Mouse (Mus musculus) common myeloid progenitor, adult 5-6 weeks (primary cell): ENCODE measurements around the gene C5ar1. TPM values are rescaled to one million over a fixed set of nuclear protein-coding genes. Genes with fewer than 3 reads are reported as not detected.
"Not testable (repeated sequence)": the region's sequence is repeated elsewhere in the genome, so short reads cannot be mapped to it uniquely, and the experiment has no call there.

Source experiments
- ATAC-seq: replicated peaks from 2 replicates; pipeline ENCODE4 v1.8.0; 2016; ENCODE audit warnings: low read depth, mild to moderate bottlenecking, moderate TSS enrichment, inconsistent platforms; ENCODE audit not compliant: poor library complexity, severe bottlenecking
- total RNA-seq: library from RNA; stranded (forward); fragments of 200-1000, 187-1606 nt; gene quantifications from 2 replicates; pipeline ENCODE4 v1.2.3, GENCODE M21; 2017

The C5ar1 gene
- total RNA-seq, result 0.55 TPM in 1 of 2 replicates, not detected in the other

DNA sequence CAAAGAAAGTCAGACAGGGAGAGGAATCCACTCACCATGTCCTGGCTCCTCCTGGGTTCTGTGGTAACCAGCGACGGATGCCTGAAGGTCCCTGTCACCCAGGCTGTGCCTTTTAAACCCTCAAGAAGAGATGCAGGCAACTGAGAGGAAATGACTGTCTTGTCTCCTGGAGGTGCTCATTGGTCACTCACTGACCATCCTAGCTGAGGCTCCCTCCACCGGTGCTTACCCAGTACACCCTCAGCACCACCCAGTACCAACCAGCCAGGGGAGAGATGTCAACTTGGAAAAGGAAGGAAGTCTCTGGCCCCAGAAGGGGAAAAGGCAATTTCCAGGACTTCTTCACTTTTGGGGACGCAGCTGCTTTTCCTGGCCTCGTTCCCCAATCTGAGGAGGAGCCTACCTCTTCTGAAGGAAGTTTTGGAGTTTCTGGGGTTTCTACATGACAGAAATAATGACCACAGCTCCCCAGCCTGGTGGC lies at the start of gene C5ar1:
Gene C5ar1 (minus strand): TSS at position 431 of the 481 bp plus-strand sequence.
- no peak for ATAC-seq

DNA sequence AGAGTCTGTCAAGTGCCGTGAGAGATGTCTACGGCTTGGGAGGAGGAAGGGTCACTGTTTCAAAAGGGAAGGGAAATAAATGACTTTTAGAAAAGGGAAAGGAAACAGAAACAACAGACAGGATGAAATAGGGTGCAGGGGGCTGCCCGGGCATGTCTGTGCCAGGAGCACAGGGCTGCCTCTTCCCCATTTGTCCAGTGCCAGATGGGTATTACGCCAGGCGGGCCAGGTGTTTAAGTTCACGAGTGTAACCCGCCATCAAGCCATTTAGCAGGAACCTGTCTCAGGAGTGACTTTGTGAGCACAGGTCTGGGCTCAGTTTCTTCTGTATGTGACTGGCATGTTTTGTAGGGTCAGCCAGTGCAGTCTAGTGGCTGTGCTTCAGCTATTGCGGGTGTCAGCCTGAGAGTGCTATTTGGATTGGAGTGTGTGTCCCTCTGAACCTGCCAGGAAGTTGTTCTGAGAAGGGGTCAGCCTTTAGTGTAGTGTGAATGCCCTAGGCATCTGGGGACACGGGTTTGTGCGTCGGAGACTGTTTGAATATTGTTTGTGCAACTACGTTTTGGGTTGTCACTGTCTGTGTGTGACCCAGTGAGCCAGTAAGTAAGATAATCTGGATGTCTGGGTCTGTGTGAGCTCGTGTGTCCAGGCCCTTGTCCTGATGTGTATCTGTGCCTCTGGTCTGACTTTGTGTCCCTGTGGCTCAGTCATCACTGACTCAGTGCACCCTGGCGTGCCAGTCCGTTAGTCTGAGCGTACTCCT lies 49.4 kb upstream of the C5ar1 start:
- ATAC-seq, result peak; percentile 9; the same call in 1 of the 2 replicates

DNA sequence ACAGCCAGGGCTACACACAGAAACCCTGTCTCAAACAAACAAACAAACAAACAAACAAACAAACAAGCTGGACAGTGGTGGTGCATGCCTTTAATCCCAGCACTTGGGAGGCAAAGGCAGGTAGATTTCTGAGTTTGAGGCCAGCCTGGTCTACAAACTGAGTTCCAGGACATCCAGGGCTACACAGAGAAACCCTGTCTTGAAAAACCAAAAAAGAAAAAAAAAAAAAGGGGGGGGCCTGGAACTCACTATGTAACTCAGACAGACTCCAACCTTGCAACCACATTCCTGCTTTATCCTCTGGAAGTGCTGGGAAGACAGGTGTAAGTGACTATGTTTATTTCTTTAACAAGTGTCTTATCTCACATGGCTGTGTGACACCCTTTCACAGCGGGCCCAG lies 48.8 kb upstream of the C5ar1 start, which contains the start of gene Bbc3:
Gene Bbc3 (plus strand): TSS at position 301 of the 400 bp plus-strand sequence.
- ATAC-seq, result not testable (repeated sequence)

DNA sequence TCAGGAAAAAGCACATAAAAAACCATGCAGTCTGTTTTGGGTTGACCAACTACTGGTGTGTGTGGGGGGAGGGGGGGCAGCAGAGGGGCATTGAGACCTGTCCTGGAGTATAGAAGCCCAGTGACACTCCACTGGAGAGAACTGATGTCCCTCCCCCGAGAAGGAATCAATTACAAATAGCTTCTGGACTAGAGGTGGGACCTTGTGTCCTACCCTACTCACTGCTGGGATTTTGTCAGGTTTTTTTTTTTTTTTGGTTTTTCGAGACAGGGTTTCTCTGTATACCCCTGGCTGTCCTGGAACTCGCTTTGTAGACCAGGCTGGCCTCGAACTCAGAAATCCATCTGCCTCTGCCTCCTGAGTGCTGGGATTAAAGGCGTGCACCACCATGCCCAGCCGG lies 47.8 kb upstream of the C5ar1 start:
- ATAC-seq, result not testable (repeated sequence)

DNA sequence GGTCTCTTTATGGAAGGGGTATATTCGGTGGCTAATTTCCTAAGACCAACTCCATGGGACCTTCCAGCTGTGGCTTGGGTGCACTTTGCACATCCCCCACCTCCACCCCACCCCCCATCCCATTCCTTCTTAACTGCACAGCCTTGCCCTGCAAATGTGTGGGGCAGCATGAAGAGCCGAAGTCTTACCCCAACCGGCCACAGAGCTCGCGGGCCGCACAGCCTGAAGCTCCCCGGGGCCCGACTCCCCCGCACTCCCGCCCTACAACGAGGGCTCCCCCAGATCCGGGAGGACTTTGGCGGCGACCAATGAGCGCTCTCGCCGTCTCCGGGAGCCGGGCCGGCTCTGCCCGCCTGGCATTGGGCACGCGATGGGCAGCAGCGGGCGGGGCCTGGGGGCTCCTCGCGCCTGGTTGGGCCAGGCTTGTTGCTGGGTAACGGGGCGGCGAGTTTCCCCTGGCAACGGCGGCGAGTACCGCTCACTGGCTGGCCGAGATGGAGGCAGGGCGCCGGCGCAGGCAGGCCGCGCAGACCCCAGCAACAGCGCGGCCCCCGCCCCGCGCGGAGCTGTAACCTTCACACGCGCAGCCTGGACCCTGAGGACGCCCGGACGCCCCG lies 40.2 kb upstream of the C5ar1 start:
- ATAC-seq, result peak; percentile 38

DNA sequence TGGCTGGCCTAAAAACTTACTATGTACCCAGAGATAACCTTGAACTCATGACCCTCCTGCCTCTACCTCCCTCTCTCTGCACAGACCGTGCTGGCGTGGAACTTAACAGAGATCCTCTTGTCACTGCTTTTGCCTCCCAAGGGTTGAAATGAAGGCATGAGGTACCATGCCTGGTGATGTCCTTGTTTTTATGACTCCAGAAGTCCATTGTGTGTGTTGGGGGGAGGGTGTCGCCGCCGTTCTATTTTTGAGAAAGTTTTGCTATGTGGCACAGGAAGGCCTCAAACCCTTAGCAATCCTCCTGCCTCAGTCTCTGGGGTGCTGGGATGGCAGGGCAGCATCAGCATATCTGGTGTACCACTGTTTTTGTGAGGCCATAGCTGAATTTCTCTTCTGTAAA lies 39.6 kb upstream of the C5ar1 start:
- ATAC-seq, result no peak

DNA sequence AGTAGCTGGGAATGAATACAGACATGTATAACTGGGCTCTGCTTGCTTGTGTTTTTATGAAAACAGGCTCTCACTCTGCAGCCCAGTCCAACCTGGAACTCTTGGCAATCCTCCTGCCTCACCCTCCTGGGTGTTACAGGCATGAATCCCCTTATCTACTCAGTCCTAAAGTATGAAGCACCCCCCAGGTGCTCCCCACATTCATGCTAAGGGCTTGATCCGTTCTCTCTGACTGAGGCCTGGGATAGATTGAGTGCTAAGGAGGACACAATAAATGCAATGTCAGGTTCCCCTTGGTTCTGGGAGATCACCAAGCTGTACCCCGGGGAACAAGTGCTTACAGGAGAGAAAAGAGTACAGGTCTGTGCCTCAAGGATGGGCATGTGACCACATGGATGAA lies 38.3 kb upstream of the C5ar1 start:
- no peak for ATAC-seq

DNA sequence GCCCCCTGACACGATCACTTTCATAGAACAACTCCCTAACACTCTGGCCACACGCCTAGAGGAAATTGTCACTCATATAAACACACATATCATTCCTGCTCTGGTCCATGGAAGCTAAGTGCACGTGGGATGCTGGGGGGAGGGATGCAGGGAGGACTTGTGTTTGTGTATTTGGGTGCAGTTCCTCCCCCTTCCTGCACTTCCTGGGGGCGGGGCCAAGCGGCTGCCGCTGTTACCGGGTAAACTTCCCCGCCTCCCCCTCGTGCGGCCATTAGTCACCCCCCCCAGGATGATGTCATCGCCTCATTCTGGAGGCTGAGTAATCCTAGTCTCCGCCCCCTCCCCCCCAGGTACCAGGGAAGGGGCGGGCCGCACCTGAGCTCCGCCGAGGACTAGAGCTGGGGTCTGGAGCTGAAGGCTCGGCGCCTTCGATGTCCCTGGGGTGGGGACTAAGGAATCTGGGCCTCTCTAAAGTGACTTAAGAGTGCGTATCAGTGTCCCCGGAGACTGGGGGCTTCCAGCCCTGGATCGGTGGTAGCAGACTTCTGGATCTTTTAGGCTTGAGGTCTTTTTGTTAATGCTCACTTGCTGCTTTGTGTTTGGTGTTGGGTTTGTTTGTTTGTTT lies 37.5 kb upstream of the C5ar1 start:
- ATAC-seq, result peak; percentile 37

DNA sequence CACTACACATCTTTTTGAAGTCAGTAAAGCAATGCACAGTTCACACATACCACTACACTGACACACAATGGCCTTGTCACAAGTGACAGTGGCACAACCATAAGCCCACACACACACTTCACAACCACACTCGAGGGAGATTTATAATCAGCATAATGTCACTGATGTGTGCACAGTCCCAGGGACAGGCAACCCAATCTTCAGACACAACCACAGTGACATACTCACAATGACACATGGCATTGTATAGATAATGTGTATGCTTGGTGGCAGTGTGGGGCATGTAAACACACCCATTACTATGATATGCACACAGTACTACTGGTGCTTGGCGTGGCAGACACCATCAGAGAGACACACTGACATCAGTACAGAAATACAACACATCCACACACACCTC lies 36.8 kb upstream of the C5ar1 start:
- no peak for ATAC-seq

DNA sequence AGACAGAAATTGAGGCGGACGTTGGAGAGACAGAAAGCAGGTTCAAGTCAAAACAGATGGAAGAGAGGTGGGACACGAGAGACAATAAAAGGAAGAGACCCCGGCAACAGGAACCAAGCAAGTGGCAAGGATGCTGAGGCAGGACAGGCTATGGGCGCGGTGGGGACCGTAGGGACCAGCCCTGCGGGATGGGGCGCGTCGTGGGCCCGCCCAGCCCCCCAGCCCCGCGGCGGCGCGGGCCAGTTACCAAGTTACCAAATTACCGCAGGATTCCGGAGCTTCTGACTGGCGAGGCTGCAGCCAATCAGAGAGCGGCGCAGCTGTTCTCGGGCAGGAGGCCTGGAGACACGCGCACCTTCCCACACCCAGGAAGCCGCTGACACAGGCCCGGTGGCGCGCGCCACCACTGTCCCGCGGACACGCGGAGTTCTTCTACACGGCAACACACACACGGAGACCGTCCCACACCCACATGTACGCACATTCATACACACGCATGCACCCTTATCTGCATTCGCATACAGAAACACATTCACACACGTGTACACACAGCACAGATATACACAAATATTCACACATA lies 36.1 kb upstream of the C5ar1 start:
- peak; percentile 50 for ATAC-seq

DNA sequence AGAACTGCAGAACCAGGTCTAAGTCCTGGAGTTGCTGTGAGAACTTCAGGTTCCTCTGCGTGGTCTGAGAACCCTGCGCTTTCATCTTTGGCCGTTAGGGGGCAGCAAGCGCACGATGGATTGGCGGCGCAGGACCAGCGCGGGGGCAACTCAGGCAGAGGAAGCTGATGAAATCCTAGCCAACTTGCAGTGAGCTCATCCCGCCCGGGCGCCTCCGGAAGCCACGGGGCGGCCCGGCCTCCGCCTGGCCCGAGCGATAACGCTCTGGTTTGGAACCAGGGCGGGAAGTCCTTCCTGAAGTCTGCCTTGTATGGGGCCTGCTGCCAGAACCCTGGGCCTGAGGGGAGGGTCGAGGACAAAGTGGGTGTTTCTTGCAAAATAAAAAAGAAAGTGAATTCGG lies 35.5 kb upstream of the C5ar1 start:
- peak; percentile 72 for ATAC-seq

DNA sequence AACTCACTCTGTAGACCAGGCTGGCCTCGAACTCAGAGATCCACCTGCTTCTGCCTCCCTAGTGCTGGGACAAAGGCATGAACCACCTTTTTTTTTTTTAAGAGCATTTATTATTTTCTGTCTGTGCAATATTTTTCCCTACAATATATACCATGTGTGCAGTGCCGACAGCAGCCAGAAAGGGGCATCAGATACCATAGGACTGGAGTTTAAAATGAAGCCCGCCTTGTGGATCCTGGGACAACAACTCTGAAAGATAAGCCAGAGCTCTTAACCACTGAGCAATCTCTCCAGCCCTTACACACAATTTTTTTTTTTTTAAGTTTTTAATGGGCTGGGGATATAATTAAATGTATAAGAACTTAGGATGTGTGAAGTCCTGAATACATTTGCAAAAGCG lies 35.0 kb upstream of the C5ar1 start:
- ATAC-seq, result peak; percentile 54

DNA sequence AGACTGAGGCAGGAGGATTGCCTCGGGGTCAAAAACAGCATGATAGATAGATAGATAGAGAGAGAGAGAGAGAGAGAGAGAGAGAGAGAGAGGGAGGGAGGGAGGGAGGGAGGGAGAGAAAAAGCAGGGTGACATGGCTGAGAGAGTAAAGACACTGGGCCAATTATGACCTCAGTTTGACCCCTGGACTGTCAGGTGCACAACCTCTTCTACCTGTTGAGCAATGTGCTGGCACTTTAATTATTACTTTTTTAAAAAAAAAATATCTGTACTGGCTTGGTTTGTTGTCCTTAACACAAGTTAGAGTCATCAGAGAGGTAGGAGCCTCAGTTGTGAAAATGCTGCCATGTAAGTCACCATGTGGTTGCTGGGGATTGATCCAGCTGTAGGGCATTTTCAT lies 28.5 kb upstream of the C5ar1 start:
- no peak for ATAC-seq

DNA sequence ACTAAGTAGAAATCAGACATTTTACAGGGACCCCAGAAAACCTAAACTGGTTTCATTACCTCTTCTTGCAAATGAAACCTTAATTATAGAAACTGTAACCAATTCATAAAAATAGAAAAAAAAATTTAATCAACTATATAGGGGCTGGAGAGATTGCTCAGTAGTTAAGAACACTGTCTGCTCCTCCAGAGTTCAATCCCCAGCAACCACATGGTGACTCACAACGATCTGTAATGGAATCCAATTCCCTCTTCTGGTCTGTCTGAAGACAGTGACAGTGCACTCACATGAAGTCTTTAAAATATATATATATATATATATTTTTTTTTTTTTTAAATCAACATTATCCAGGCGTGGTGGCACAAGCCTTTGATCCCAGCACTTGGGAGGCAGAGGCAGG lies 27.7 kb upstream of the C5ar1 start:
- no peak for ATAC-seq

DNA sequence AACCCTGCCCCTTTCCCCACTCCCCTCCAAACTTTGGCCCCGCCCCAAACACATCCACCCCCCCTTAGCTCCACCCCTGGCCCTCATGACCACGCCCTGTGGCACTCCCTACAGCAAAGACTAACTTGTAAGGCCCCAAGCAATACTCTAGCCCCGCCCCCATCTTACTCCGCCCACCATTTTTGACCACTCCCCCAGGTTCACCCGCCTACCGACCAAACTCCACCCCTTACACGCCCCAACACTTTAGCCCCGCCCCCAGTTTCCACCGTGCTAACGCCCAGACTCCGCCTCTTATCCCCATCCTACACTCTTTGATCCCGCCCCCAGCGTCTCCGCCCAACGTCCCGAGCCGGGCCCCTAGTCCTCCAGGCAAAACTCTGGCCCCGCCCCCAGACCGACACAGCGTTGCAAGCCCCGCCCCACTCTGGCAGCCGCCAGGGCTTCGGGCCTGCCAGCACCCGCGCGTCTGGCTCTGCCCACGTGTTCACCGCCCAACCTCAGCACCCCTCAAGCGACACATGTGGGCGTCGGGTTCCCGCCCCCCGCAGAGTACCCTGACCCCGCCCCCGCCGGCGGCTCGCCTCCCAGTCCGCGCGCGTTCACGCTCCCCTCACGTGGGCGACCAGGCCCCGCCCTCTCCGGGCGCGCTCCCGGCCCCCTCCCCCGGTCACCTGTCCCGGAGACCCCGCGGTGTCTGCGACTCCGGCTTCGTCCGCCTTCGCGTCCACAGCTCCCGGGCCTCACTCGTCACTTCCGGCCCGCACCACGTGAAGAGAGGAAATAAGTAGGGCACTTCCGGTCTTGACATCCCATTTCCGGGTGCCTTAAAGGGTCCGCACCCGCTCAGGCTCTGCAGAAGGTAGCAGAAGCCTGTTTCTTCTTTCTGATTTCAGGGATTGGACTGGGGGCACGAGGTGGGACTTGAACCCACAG lies 27.0 kb upstream of the C5ar1 start, which contains the start of gene Ccdc9:
Gene Ccdc9 (minus strand): TSS at position 770 of the 936 bp plus-strand sequence.
- ATAC-seq, result peak; percentile 72

DNA sequence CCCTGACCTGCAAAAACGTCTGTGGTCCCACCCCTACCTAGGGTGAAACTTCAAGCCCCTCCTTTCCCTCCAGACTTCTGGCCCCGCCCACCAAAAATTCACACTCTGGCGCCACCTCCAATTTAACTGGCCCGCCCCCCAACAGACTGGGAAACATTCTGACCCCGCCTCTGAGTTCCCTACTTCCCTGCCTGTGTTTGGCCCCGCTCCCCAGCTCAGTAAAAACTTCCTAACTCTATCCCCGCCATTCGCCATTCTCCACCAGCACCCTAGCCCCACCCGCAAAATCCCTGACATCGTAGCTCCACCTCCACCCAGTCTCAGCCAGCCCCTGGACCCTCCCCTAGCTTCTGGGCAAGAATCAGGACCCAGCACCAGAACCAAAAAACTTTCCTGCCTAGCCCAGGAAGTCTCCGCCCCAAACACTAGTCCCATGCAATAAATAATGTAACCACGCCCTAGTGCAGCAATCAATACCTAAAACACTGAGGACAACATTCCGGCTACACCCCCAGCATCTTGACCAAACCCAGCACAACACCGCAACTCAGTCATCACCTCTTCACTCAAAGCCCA lies 26.2 kb upstream of the C5ar1 start:
- ATAC-seq, result peak; percentile 37

DNA sequence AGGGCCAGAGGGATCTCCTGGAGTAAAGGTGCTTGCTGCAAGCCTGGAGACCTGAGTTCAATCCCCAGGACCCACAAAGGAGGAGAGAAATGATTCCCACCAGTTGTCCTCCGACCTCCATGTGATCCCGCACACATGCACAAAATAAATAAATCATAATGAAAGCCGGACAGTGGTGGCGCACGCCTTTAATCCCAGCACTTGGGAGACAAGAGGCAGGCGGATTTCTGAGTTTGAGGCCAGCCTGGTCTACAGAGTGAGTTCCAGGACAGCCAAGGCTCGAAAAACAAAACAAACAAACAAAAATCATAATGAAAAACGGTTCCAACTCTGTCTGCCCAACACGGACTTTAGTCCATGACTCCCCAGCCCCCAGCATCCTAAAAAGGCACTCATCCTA lies 25.6 kb upstream of the C5ar1 start:
- no peak for ATAC-seq

DNA sequence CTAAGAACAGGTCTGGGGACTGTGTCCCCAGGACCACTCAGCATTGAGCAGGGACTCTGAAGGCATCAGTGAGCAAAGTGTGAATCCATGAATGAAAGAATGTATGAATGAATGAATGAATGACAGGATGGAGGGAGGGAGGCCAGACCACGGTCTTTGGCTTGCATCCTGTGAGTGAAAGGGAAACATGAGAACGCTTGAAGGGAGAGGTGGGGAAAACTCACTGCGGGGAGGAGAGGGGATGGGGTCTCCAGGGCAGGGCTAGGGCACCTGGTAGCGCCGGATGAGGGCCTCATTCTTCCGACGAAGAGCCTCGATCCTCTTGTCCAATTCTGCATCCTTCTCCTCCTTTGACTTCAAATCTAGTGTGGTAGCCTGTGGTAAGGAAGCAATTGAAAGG lies 24.7 kb upstream of the C5ar1 start:
- no peak for ATAC-seq

DNA sequence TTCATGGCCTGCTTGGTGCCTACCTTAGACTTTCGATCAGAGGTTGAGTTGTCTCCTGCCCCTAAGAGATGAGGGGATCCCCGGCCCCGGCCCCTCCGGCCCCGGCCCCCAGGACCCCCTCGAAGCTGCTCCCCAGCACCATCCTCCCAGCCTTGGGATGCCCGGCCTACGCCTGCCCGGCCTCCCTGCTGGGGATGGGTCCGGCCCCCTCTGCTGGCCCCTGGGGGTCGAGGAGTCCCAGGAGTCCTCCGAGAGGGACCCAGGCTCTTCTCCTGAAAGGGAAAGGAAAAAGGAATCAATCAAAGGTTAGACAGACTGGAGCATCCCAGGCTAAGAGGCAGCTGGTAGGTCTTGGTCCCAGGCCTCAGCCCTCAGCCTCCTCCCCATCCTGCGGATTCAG lies 23.0 kb upstream of the C5ar1 start:
- ATAC-seq, result no peak
